Mouse (Mus musculus) megakaryocyte, embryonic 14.5 days (primary cell): ENCODE data around the gene Ear1. TPM values are rescaled to one million over a fixed set of nuclear protein-coding genes. Genes with fewer than 3 reads are reported as not detected.
"Not testable (repeated sequence)": the region's sequence is repeated elsewhere in the genome, so short reads cannot be mapped to it uniquely, and the experiment has no call there.

Experiments
- H3K27me3 ChIP-seq: replicated peaks from 2 replicates; pipeline ENCODE3; 2012; ENCODE audit warnings: inconsistent platforms
- H3K36me3 ChIP-seq: replicated peaks from 2 replicates; pipeline ENCODE3; 2012; ENCODE audit warnings: low read length, inconsistent platforms, mixed read lengths
- H3K4me1 ChIP-seq: 2 replicates; pipeline ENCODE4 v1.6.1; 2012; ENCODE audit warnings: inconsistent platforms
- H3K4me3 ChIP-seq: replicated peaks from 2 replicates; pipeline ENCODE3; 2012; ENCODE audit warnings: moderate library complexity, mild to moderate bottlenecking, inconsistent platforms
- H3K9me3 ChIP-seq: 2 replicates; pipeline ENCODE4 v1.6.1; 2012; ENCODE audit warnings: inconsistent platforms
- FLI1 ChIP-seq: IDR thresholded peaks from 2 replicates; pipeline ENCODE4 v1.6.1; 2012; ENCODE audit warnings: low read length, inconsistent platforms, mixed read lengths
- GATA1 ChIP-seq: IDR thresholded peaks from 3 replicates; pipeline ENCODE4 v1.6.1; 2012; ENCODE audit warnings: mixed read lengths, low read length, inconsistent platforms, borderline replicate concordance
- polyA plus RNA-seq: library from polyadenylated mRNA; stranded (reverse); fragments of >175 nt; gene quantifications from 2 replicates; pipeline ENCODE4 v1.2.3, GENCODE M21; 2012; ENCODE audit warnings: low replicate concordance; ENCODE audit not compliant: insufficient read depth

The Ear1 gene
- polyA plus RNA-seq, 1 experiment = not detected

DNA sequence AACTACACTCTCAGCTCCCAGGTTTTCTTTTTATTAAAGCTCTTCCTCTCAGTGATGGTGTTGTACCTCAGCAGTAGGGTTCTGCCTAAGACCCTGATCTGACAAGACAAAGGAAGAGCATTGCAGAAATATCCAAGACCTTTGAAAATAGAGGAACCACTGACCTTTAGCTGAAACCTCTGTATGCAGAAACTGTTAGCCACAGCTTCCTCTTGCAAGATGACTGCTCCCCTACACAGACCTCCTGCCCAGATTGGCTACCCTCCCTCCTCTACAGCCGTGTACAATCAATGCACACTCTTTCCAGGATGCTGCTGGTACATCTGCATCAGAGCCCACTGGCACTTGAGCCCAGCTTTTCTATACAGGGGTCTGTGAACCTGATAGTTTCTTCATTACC lies 44.9 kb downstream of the Ear1 start:
- not testable (repeated sequence) for H3K27me3 ChIP-seq, H3K4me3 ChIP-seq, H3K4me1 ChIP-seq, H3K9me3 ChIP-seq, H3K36me3 ChIP-seq

DNA sequence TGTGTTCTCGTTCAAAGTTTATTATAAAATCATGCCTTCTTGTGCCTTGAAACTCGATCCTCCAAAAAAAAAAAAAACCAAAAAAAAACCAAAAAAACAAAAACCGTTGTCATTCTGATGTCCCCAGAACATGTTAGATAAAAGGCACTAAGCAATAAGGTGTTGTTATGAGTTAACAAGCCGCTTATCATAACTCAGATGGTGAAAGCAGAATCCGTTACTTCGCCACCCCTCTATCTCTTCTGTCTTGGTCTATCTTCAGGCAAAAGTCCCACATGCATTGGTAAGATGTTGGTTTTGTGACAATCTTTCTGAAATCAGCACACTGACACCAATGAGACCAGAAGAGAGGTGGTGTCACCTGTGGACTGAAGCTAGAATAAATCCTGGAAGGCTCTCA lies 51.1 kb downstream of the Ear1 start:
- H3K27me3 ChIP-seq, H3K9me3 ChIP-seq, H3K4me3 ChIP-seq, H3K36me3 ChIP-seq, H3K4me1 ChIP-seq: not testable (repeated sequence)

DNA sequence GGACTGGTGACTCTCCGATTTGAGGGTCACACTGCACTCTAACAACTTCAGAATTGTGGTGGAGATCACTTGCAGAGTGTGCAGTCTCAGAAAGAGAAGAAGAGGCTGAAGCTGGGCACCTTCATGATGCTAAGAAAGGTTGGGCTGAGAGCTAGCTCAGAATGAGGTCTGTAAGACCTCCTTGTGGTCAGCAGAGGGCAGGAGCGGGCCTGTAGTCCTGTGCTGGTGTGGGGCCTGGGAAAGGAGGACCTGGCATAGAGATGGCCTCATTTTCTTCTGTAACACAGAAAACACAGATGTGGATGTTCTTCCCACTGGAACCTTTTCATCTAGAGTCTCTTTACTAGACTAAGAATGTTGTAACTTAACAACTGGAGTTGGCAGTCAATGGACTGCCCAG lies 53.4 kb downstream of the Ear1 start:
- not testable (repeated sequence) for H3K4me1 ChIP-seq, H3K4me3 ChIP-seq, H3K27me3 ChIP-seq, H3K9me3 ChIP-seq, H3K36me3 ChIP-seq

DNA sequence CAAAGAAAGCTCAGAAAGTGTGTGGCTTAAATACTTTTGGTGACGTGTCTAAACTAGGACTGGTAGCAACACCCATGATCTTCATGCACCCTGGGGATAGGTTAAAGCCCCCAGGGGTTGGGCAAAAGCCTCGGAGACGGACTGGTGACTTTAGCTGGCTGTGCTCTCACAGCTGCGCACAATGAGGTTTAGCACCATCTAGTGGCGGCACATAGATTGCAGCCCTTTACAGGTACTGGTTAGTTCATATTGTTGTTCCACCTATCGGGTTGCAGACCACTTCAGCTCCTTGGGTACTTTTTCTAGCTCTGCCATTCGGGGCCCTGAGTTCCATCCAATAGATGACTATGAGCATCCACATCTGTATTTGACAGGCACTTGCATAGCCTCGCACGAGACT lies 62.9 kb downstream of the Ear1 start:
- not testable (repeated sequence) for H3K36me3 ChIP-seq

DNA sequence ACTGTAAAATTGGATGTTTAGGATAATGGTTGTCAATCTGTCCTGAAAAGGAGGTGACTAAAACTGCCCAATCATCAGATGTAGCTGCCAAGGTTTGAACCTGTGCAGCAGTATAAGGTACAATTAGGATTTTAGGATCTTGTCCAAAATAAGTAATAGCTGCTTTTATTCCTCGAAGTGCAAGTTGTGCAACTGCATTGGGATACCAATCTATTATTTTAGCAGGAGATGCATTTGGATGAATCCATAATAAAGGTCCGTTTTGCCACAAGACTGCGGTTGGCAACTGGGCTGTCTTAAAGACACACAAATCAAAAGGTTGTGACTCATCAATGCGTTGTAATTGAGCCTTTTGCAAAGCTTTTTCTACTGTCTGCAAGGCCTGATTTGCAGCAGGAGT lies 67.2 kb downstream of the Ear1 start:
- H3K9me3 ChIP-seq, H3K4me3 ChIP-seq, H3K4me1 ChIP-seq, H3K27me3 ChIP-seq, H3K36me3 ChIP-seq: not testable (repeated sequence)

More for the DNA sequence above, 62.9 kb downstream of the Ear1 start:
- not testable (repeated sequence) for H3K4me1 ChIP-seq, H3K4me3 ChIP-seq, H3K27me3 ChIP-seq, H3K9me3 ChIP-seq

- not testable (repeated sequence) for H3K36me3 ChIP-seq, H3K9me3 ChIP-seq, H3K4me3 ChIP-seq, H3K27me3 ChIP-seq, H3K4me1 ChIP-seq
Measured at GRCm38 (mm10) chr14:43804435-43804834, 70.9 kb downstream of the Ear1 start.

GRCm38 (mm10) chr14:43796905-43797470 lies 78.3 kb downstream of the Ear1 start:
- H3K4me3 ChIP-seq, H3K36me3 ChIP-seq, H3K4me1 ChIP-seq, H3K27me3 ChIP-seq, H3K9me3 ChIP-seq: not testable (repeated sequence)

GRCm38 (mm10) chr14:43796069-43796904 lies 79.0 kb downstream of the Ear1 start:
- H3K4me3 ChIP-seq = no peak overlapping the region
- H3K4me1 ChIP-seq = no peaks in the 10 kb centered on the region
- H3K9me3 ChIP-seq = peaks cover 7% of the 10 kb centered on the region; the same call in 1 of the 2 replicates
- TF ChIP-seq GATA1 (no peak), FLI1 (no peak)
- H3K36me3 ChIP-seq = no peaks in the 10 kb centered on the region
- H3K27me3 ChIP-seq = no peaks in the 10 kb centered on the region

DNA sequence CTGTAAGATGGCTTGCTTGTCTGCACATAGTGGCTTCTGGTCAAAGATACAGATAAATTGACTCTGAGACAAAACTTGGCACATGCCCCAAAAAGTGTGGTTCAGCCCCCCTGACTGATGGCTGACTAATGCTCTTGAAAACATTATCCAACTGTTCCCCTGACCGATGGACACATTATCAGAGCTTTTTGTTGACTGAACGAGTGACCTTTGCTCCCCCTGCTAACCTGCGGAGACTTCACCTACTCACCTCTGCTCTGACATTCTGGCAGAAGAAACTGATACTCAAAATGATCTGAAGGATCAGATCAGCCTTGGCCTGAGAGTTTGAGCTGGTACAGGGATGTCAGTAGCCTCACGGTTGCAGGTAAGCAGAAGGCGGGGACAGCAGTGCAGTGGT lies 81.5 kb downstream of the Ear1 start:
- not testable (repeated sequence) for H3K36me3 ChIP-seq, H3K4me3 ChIP-seq, H3K4me1 ChIP-seq, H3K27me3 ChIP-seq, H3K9me3 ChIP-seq

DNA sequence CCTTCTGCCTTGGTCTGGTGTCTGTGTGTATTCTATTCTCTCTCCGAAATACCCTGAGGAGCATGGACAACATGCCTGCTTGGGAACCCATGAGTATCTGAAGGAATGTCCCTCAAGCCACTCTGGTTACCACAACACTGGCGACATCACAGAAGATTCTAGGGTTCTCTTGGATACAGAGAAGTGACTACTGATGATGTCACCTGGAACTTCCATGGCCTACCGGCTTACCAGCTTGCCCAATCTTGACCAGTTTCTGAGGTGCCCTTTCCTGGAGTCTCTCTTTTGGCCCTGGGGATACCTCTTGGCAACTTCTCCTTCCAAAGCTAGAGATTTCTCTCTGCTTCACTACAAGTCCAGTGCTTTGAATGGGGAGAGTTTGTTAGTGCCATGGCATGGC lies 90.7 kb downstream of the Ear1 start, which contains the start of gene Gm8180:
TSS of gene Gm8180 (minus strand) at position 101 of the 400 bp plus-strand sequence.
- H3K36me3 ChIP-seq, H3K4me1 ChIP-seq, H3K9me3 ChIP-seq, H3K27me3 ChIP-seq, H3K4me3 ChIP-seq: not testable (repeated sequence)

Other genes starting within 250 kb of the Ear1 start
- gene Gm8165, start 198.3 kb downstream of the Ear1 start, polyA plus RNA-seq = not detected in 2 replicates
- 0.16 TPM in 1 of 2 replicates, not detected in the other for gene Gm7324, start 177.7 kb downstream of the Ear1 start, polyA plus RNA-seq
- gene Gm16506, start 148.0 kb downstream of the Ear1 start, polyA plus RNA-seq = not detected in 2 replicates
- gene Gm6526, start 127.7 kb downstream of the Ear1 start, polyA plus RNA-seq = not detected in 2 replicates
- gene Gm8180, start 90.8 kb downstream of the Ear1 start, polyA plus RNA-seq = not detected in 2 replicates
- gene Ear10, start 48.0 kb upstream of the Ear1 start, polyA plus RNA-seq = not detected in 2 replicates
- not detected in 2 replicates for gene Gm8113, start 49.9 kb upstream of the Ear1 start, polyA plus RNA-seq
- gene Ang5, start 81.6 kb upstream of the Ear1 start, polyA plus RNA-seq = not detected in 2 replicates
- not detected in 2 replicates for gene Ang6, start 126.8 kb upstream of the Ear1 start, polyA plus RNA-seq
- gene Ear2, start 227.1 kb upstream of the Ear1 start, polyA plus RNA-seq = not detected in 2 replicates
- not detected in 2 replicates for gene Gm3327, start 248.3 kb upstream of the Ear1 start, polyA plus RNA-seq